Mouse (Mus musculus) embryonic facial prominence, embryonic 12.5 days (tissue): ENCODE results near the gene Phf23. TPM values are rescaled to one million over a fixed set of nuclear protein-coding genes. Genes with fewer than 3 reads are reported as not detected.

Source experiments
- ATAC-seq: fragments of 200-750 bp; cut with Nextera tagmentation; 2 replicates; pipeline ENCODE4 v1.8.0; 2017; ENCODE audit not compliant: insufficient number of reproducible peaks, insufficient read depth, low FRiP score, low TSS enrichment
- H3K27ac ChIP-seq: fragments of 300-500 bp; sonication (generic); 2 replicates; pipeline ENCODE4 v1.5.1; 2016; ENCODE audit warnings: mild to moderate bottlenecking
- H3K27me3 ChIP-seq: fragments of 300-500 bp; sonication (generic); 2 replicates; pipeline ENCODE4 v1.6.1; 2016; ENCODE audit warnings: mild to moderate bottlenecking, moderate library complexity
- H3K36me3 ChIP-seq: fragments of 300-500 bp; sonication (generic); 2 replicates; pipeline ENCODE4 v1.6.1; 2016; ENCODE audit warnings: mild to moderate bottlenecking
- H3K4me1 ChIP-seq: fragments of 300-500 bp; sonication (generic); 2 replicates; pipeline ENCODE4 v1.6.1; 2016
- H3K4me2 ChIP-seq: fragments of 300-500 bp; sonication (generic); replicated peaks from 2 replicates; pipeline ENCODE4 v1.6.1; 2016; ENCODE audit warnings: mild to moderate bottlenecking, moderate library complexity
- H3K4me3 ChIP-seq: fragments of 300-500 bp; sonication (generic); 2 replicates; pipeline ENCODE4 v1.5.1; 2016; ENCODE audit warnings: mild to moderate bottlenecking
- H3K9ac ChIP-seq: fragments of 300-500 bp; sonication (generic); 2 replicates; pipeline ENCODE4 v1.6.1; 2016; ENCODE audit warnings: mild to moderate bottlenecking, moderate library complexity
- H3K9me3 ChIP-seq: fragments of 300-500 bp; sonication (generic); 2 replicates; pipeline ENCODE4 v1.6.1; 2016; ENCODE audit warnings: mild to moderate bottlenecking, moderate library complexity
- WGBS: fragments of 180-500 bp; shearing (Covaris S2); methylation state at CpG from one replicate; pipeline ENCODE4 v1.1.7; 2016; 5-methylcytosine and 5-hydroxymethylcytosine counted together
- polyA plus RNA-seq: library from polyadenylated mRNA; unstranded; fragments of >200 nt; fragmentation: Nextera tagmentation; extraction: Ambion mirVana; gene quantifications from 2 replicates; pipeline ENCODE4 v1.2.1, GENCODE M21; 2016

The Phf23 gene
- polyA plus RNA-seq, 1 experiment from 2014 or later = 95.1 TPM

GRCm38 (mm10) chr11:69992396-69992795 lies 3.2 kb upstream of the Phf23 start:
- Histone ChIP-seq H3K4me3 (peak overlapping the region; percentile 77), H3K4me1 (peaks cover 9% of the 10 kb centered on the region), H3K4me2 (peak overlapping the region; percentile 66), H3K9ac (peak overlapping the region; percentile 87; the same call in 1 of the 2 replicates), H3K9me3 (no peaks in the 10 kb centered on the region), H3K36me3 (peaks cover 45% of the 10 kb centered on the region), H3K27me3 (no peaks in the 10 kb centered on the region), H3K27ac (no peak overlapping the region)
- 89% methylated on average over 10 of the region's 10 CpGs for WGBS
- no peak for ATAC-seq

GRCm38 (mm10) chr11:69992932-69993331 lies 2.6 kb upstream of the Phf23 start:
- H3K4me1 ChIP-seq = peaks cover 15% of the 10 kb centered on the region
- H3K4me2 ChIP-seq = peak overlapping the region; percentile 66; the same call in 1 of the 2 replicates
- no peak for ATAC-seq
- no peaks in the 10 kb centered on the region for H3K27me3 ChIP-seq
- WGBS = 97% methylated on average over 3 of the region's 3 CpGs
- 0 out of 2 replicates have a peak overlapping the region, but pooled peaks have one; percentile 87 for H3K9ac ChIP-seq
- peaks cover 44% of the 10 kb centered on the region for H3K36me3 ChIP-seq
- no peak overlapping the region for H3K27ac ChIP-seq
- H3K4me3 ChIP-seq = peak overlapping the region; percentile 77; the same call in 1 of the 2 replicates
- H3K9me3 ChIP-seq = no peaks in the 10 kb centered on the region

- no peak overlapping the region for H3K9ac ChIP-seq
- no peak for ATAC-seq
- H3K4me2 ChIP-seq = peak overlapping the region; percentile 51
- WGBS = 85% methylated on average over 11 of the region's 11 CpGs
- peaks cover 19% of the 10 kb centered on the region for H3K4me1 ChIP-seq
- no peaks in the 10 kb centered on the region for H3K27me3 ChIP-seq
- no peaks in the 10 kb centered on the region for H3K9me3 ChIP-seq
- H3K27ac ChIP-seq = 0 out of 2 replicates have a peak overlapping the region, but pooled peaks have one; percentile 23
- peak overlapping the region; percentile 81; the same call in 1 of the 2 replicates for H3K4me3 ChIP-seq
- peaks cover 44% of the 10 kb centered on the region for H3K36me3 ChIP-seq
Measured at GRCm38 (mm10) chr11:69994401-69995090, 1.0 kb upstream of the Phf23 start.

GRCm38 (mm10) chr11:69996161-69997061 lies 834 bp downstream of the Phf23 start:
- no peaks in the 10 kb centered on the region for H3K27me3 ChIP-seq
- H3K9ac ChIP-seq = peak overlapping the region; percentile 95
- 1% methylated on average over 60 of the region's 66 CpGs for WGBS
- peak overlapping the region; percentile 99 for H3K27ac ChIP-seq
- ATAC-seq = peak; percentile 0; the same call in 1 of the 2 replicates
- H3K36me3 ChIP-seq = peaks cover 42% of the 10 kb centered on the region
- H3K4me1 ChIP-seq = peaks cover 22% of the 10 kb centered on the region
- peak overlapping the region; percentile 81 for H3K4me3 ChIP-seq
- no peaks in the 10 kb centered on the region for H3K9me3 ChIP-seq
- peak overlapping the region; percentile 51 for H3K4me2 ChIP-seq

- Histone ChIP-seq H3K9me3 (no peaks in the 10 kb centered on the region), H3K4me2 (peak overlapping the region; percentile 51), H3K27me3 (no peaks in the 10 kb centered on the region), H3K36me3 (peaks cover 42% of the 10 kb centered on the region), H3K9ac (peak overlapping the region; percentile 95), H3K4me3 (peak overlapping the region; percentile 81), H3K27ac (peak overlapping the region; percentile 99), H3K4me1 (peaks cover 29% of the 10 kb centered on the region)
- peak; percentile 18 for ATAC-seq
- under 1% methylated on average over 38 of the region's 44 CpGs for WGBS
Measured at GRCm38 (mm10) chr11:69997070-69997509, 1.5 kb downstream of the Phf23 start.

- 0 out of 2 replicates have a peak overlapping the region, but pooled peaks have one; percentile 41 for H3K27ac ChIP-seq
- H3K27me3 ChIP-seq = no peaks in the 10 kb centered on the region
- WGBS = 94% methylated on average over 27 of the region's 27 CpGs
- peaks cover 35% of the 10 kb centered on the region for H3K36me3 ChIP-seq
- H3K4me2 ChIP-seq = no peak overlapping the region
- 0 out of 2 replicates have a peak overlapping the region, but pooled peaks have one; percentile 81 for H3K4me3 ChIP-seq
- H3K4me1 ChIP-seq = peaks cover 39% of the 10 kb centered on the region
- H3K9ac ChIP-seq = peak overlapping the region; percentile 43; the same call in 1 of the 2 replicates
- H3K9me3 ChIP-seq = no peaks in the 10 kb centered on the region
- no peak for ATAC-seq
Measured at GRCm38 (mm10) chr11:69998567-69999491, 3.3 kb downstream of the Phf23 start.

- Histone ChIP-seq H3K9me3 (no peaks in the 10 kb centered on the region), H3K9ac (no peak overlapping the region), H3K4me2 (peak overlapping the region; percentile 37; the same call in 1 of the 2 replicates), H3K4me3 (peak overlapping the region; percentile 81; the same call in 1 of the 2 replicates), H3K36me3 (peaks cover 30% of the 10 kb centered on the region), H3K27me3 (no peaks in the 10 kb centered on the region), H3K27ac (peak overlapping the region; percentile 70; the same call in 1 of the 2 replicates), H3K4me1 (peaks cover 39% of the 10 kb centered on the region)
- WGBS = 85% methylated on average over 8 of the region's 8 CpGs
- ATAC-seq = no peak
Measured at GRCm38 (mm10) chr11:69999666-70000065, 4.1 kb downstream of the Phf23 start.

- Histone ChIP-seq H3K4me1 (peaks cover 39% of the 10 kb centered on the region), H3K9me3 (no peaks in the 10 kb centered on the region), H3K9ac (peak within 1 kb of the TSS; percentile 72), H3K36me3 (peaks cover 36% of the 10 kb centered on the region), H3K4me3 (peak within 1 kb of the TSS; percentile 81), H3K4me2 (peak within 1 kb of the TSS; percentile 93), H3K27me3 (no peaks in the 10 kb centered on the region), H3K27ac (peak within 1 kb of the TSS; percentile 98)
- peak; percentile 65 for ATAC-seq
- WGBS = under 1% methylated on average over 47 of the region's 48 CpGs
Measured at GRCm38 (mm10) chr11:70000396-70000898, 4.9 kb downstream of the Phf23 start, which contains the start of gene Dvl2. Gene Dvl2 (plus strand): TSS chr11:70000595.

GRCm38 (mm10) chr11:70001159-70001558 lies 5.6 kb downstream of the Phf23 start:
- peaks cover 43% of the 10 kb centered on the region for H3K36me3 ChIP-seq
- peak overlapping the region; percentile 98 for H3K27ac ChIP-seq
- ATAC-seq = no peak
- peak overlapping the region; percentile 93 for H3K4me2 ChIP-seq
- H3K4me3 ChIP-seq = peak overlapping the region; percentile 81
- no peaks in the 10 kb centered on the region for H3K9me3 ChIP-seq
- H3K27me3 ChIP-seq = no peaks in the 10 kb centered on the region
- 12% methylated on average over 8 of the region's 8 CpGs for WGBS
- peak overlapping the region; percentile 72 for H3K9ac ChIP-seq
- peaks cover 39% of the 10 kb centered on the region for H3K4me1 ChIP-seq

GRCm38 (mm10) chr11:70001865-70002264 lies 6.3 kb downstream of the Phf23 start:
- no peak for ATAC-seq
- Histone ChIP-seq H3K4me2 (peak overlapping the region; percentile 93), H3K9ac (peak overlapping the region; percentile 24; the same call in 1 of the 2 replicates), H3K9me3 (no peaks in the 10 kb centered on the region), H3K4me1 (peaks cover 39% of the 10 kb centered on the region), H3K4me3 (peak overlapping the region; percentile 81), H3K27me3 (no peaks in the 10 kb centered on the region), H3K27ac (no peak overlapping the region), H3K36me3 (peaks cover 50% of the 10 kb centered on the region)
